Mouse (Mus musculus) olfactory bulb, adult 2 months (tissue): ENCODE results near the gene Pi4k2a.

Experiments
- CTCF ChIP-seq: fragments of 200-500 bp; IDR thresholded peaks from 2 replicates; pipeline ENCODE4 v1.5.1; 2012; ENCODE audit warnings: low read depth, mild to moderate bottlenecking, low read length, moderate library complexity; ENCODE audit not compliant: insufficient read depth
- POLR2A ChIP-seq: fragments of 200-500 bp; IDR thresholded peaks from 2 replicates; pipeline ENCODE4 v1.6.1; 2012; ENCODE audit warnings: mild to moderate bottlenecking, low read depth, low read length, moderate library complexity; ENCODE audit not compliant: insufficient read depth

DNA sequence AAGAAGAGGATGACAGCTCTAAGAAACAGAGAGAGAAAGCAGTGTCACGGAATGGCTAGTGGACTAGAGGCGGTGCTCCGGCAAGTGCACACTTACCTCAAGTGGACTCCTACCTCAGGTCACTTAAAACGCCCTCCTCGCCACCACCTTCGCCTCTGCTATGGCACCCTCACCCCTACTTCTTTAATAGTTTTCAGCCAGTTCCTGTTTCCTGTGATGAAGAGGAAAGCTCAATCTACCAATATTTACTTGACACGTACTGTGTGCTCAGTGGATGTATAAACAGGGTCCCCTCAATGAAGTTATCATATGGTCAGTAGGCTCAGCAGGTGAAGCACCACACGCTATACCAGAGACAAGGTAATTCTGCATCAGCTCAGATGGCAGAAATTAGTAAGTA lies 11.7 kb upstream of the Pi4k2a start:
- TF ChIP-seq POLR2A (no peak), CTCF (no peak)
